11 mouse cellular contexts compared by ENCODE assay signal in the genomic region with DNA sequence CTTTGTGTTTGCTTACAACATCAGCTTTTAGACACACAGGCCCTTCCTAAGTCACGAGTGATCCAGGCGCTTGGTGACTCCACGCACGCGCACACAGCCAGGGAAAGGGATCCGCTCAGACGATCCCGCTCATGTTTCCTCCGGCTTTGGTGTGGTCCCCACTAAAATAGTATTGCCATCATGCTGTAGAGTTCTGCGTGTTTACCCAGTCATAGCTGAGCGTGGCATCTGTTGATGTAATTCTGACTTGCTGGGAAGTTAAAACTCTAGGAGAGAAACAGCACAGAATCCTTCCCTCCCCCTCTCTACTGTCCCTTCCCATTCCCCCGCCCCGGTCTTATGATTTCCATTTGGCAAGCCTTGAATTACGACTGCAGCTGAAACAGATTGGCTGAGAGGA. TPM values are rescaled to one million over a fixed set of nuclear protein-coding genes. Genes with fewer than 3 reads are reported as not detected.
A peak's percentile ranks its signal among the peaks of the same experiment; 100 is the strongest.
DNase-seq lines count a peak whose midpoint lies in the region; ATAC-seq lines count a peak whose summit lies in the region.
"Had no signal": no experiment of that assay in that cellular context is flagged by ENCODE, and none has a peak within 500 bp of the region (broad histone marks: within the 10 kb centered on the region; RNA-seq: fewer than 3 reads in every experiment).

No protein-coding gene starts in this region.

- no peak overlapping the region for H3K4me2 ChIP-seq in kidney, embryonic 15.5 days
- no peak overlapping the region for H3K4me2 ChIP-seq in heart, embryonic 12.5 days

- no peak overlapping the region for H3K4me3 ChIP-seq in kidney, embryonic 15.5 days (replicated peaks)
- no peak overlapping the region for H3K4me3 ChIP-seq in heart, embryonic 12.5 days

- peak overlapping the region; percentile 41; the same call in 1 of the 2 replicates for H3K27ac ChIP-seq in kidney, embryonic 15.5 days
- no peak overlapping the region for H3K27ac ChIP-seq in heart, embryonic 12.5 days (ENCODE audit: poor library complexity, severe bottlenecking)
- H3K27ac ChIP-seq: macrophage had no signal

- no peaks in the 10 kb centered on the region for H3K27me3 ChIP-seq in kidney, embryonic 15.5 days
- H3K27me3 ChIP-seq in heart, embryonic 12.5 days (replicated peaks), result no peaks in the 10 kb centered on the region; the same call in 1 of the 2 replicates

- no peak for ATAC-seq in kidney, embryonic 15.5 days (replicated peaks; ENCODE audit: low FRiP score)
- no peak for ATAC-seq in heart, embryonic 12.5 days (ENCODE audit: insufficient number of reproducible peaks, low FRiP score)

- no peaks in the 10 kb centered on the region for H3K9me3 ChIP-seq in kidney, embryonic 15.5 days (replicated peaks)
- no peaks in the 10 kb centered on the region for H3K9me3 ChIP-seq in heart, embryonic 12.5 days (replicated peaks)

- DNase-seq in kidney, adult 18-20 months, result no peak
- peak; percentile 67 for DNase-seq in brain, embryonic 18.5 days (ENCODE audit: low read depth, low spot score)
- peak; percentile 35 to 59 for DNase-seq in frontal cortex, postnatal 10 days (ENCODE audit: low spot score in 2 of 2)
- DNase-seq in lung, postnatal 14 days, result peak; percentile 33
- DNase-seq in spleen, adult 18-20 months, result no peak
- DNase-seq in spleen, adult 12 weeks (ENCODE audit: low spot score), result no peak
- DNase-seq: cerebellum, adult 8-10 months; thymus, postnatal 14 days had no signal

- WGBS in kidney, embryonic 15.5 days, result 73% methylated on average over 14 of the region's 14 CpGs
- 84% methylated on average over 14 of the region's 14 CpGs for WGBS in heart, embryonic 12.5 days

- no peak overlapping the region for H3K9ac ChIP-seq in kidney, embryonic 15.5 days
- no peak overlapping the region for H3K9ac ChIP-seq in heart, embryonic 12.5 days

- no peaks in the 10 kb centered on the region for H3K36me3 ChIP-seq in kidney, embryonic 15.5 days
- no peaks in the 10 kb centered on the region for H3K36me3 ChIP-seq in heart, embryonic 12.5 days

- H3K4me1 ChIP-seq in kidney, embryonic 15.5 days, result 0 out of 2 replicates have a peak, but pooled peaks cover 5% of the 10 kb centered on the region
- peaks cover 29% of the 10 kb centered on the region for H3K4me1 ChIP-seq in heart, embryonic 12.5 days (replicated peaks)

RNA-seq across cellular contexts. Expression of gene Tgfbr1, which starts 40.3 kb away (rescaled TPM):
- polyA plus RNA-seq in kidney, embryonic 15.5 days (2015; fragmentation: Nextera tagmentation; extraction: Ambion mirVana), result 45.2 and 45.5 TPM in 2 replicates
- 51.7 and 54.7 TPM in 2 replicates for polyA plus RNA-seq in heart, embryonic 12.5 days (2016; fragmentation: Nextera tagmentation; extraction: Ambion mirVana)

Comparison
In these comparisons a context has a peak if more than half of its experiments do, and no peak if none do; other contexts are left out.
1. DNase-seq: peak in brain, embryonic 18.5 days (single experiment), frontal cortex, postnatal 10 days (2 of 2) and lung, postnatal 14 days (single experiment); none in kidney, adult 18-20 months (single experiment), spleen, adult 18-20 months (0 of 2) and spleen, adult 12 weeks (single experiment).